Mouse (Mus musculus): ENCODE data around the gene Ubr1. TPM values are rescaled to one million over a fixed set of nuclear protein-coding genes. Genes with fewer than 3 reads are reported as not detected.
A peak's percentile ranks its signal among the peaks of the same experiment; 100 is the strongest.
"Not testable (repeated sequence)": the region's sequence is repeated elsewhere in the genome, so short reads cannot be mapped to it uniquely, and the experiment has no call there.

Ubr1 gene
- total RNA-seq, 2 experiments from 2014 or later = 25.4 to 32.3 TPM

GRCm38 (mm10) chr2:120976990-120977925 lies 6.7 kb upstream of the Ubr1 start, which contains the start of gene Tmem62:
TSS of gene Tmem62 (plus strand) at chr2:120977017.
- ATAC-seq (replicated peaks; ENCODE audit: low FRiP score, poor library complexity, severe bottlenecking) = peak; percentile 84

GRCm38 (mm10) chr2:120976308-120976707 lies 5.8 kb upstream of the Ubr1 start:
- ATAC-seq (replicated peaks; ENCODE audit: low FRiP score, poor library complexity, severe bottlenecking) = peak; percentile 62

- no peak for ATAC-seq (replicated peaks; ENCODE audit: low FRiP score, poor library complexity, severe bottlenecking)
Observed at GRCm38 (mm10) chr2:120972964-120973363, 2.4 kb upstream of the Ubr1 start.

- not testable (repeated sequence) for ATAC-seq (replicated peaks; ENCODE audit: low FRiP score, poor library complexity, severe bottlenecking)
Observed at GRCm38 (mm10) chr2:120972257-120972656, 1.7 kb upstream of the Ubr1 start.

- ATAC-seq (replicated peaks; ENCODE audit: low FRiP score, poor library complexity, severe bottlenecking) = no peak
Observed at GRCm38 (mm10) chr2:120971766-120972165, 1.3 kb upstream of the Ubr1 start.

DNA sequence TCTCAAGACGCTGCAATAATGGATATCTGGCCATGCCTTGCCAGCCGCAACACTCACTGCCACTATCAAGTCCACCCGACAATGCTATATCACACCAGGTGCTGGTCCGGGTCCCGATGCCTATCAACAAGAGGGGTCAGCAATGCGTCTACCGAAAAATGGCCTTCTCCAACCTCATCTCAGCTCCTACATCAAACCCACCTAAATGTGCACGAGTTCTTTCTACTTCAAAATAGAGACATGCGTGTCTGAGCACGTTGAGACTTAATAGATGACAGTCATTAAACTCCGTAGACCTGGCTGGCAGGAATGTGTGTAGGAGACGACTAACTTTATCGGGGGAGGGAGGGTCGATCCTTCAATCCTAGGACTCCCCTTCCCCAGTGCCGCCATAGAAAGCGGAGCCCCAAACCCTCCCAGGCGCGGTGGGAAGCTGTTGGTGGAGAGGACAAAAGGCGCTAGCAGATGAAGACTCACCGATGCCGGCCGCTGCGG lies 423 bp downstream of the Ubr1 start:
- ATAC-seq (replicated peaks; ENCODE audit: low FRiP score, poor library complexity, severe bottlenecking) = peak; percentile 56

- no peak for ATAC-seq (replicated peaks; ENCODE audit: low FRiP score, poor library complexity, severe bottlenecking)
Observed at GRCm38 (mm10) chr2:120965486-120965885, 5.0 kb downstream of the Ubr1 start.

DNA sequence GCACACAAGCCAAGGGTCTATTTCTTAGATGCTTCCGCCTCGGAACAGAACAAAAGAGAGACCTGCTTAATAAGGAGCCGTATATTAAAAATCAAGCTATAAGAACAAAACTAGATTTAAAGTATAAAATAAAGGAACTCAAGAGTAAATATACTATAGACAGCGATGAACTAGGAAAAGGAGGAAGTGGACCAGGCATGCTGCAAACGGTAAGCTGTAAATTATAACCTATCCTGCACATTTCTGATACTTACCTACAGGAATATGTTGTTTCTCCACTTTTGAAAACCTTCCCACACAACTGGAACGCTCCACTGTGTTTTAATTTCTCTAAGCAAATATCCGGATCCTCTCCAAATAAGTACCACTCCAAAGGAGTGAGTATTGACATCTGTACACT lies 7.4 kb downstream of the Ubr1 start:
- no peak for ATAC-seq (replicated peaks; ENCODE audit: low FRiP score, poor library complexity, severe bottlenecking)

DNA sequence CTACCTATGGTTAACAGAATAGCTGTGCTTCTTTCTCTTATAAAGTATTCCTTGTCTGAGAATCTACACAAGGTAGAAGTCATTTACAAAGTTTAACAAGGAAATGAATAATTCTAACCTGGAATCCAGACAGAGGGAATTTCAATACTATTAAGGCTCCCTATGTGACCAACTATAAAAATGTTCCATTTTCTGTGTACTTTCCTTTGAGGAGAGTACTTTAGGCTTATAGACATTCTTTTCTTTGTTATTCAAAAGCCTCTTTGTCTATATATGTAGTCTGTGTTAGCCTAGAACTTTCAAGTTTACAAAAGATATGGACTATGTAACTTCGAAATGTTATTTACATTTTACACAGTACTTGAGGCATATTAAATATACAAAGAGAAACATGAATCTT lies 10.3 kb downstream of the Ubr1 start:
- ATAC-seq (replicated peaks; ENCODE audit: low FRiP score, poor library complexity, severe bottlenecking) = no peak

DNA sequence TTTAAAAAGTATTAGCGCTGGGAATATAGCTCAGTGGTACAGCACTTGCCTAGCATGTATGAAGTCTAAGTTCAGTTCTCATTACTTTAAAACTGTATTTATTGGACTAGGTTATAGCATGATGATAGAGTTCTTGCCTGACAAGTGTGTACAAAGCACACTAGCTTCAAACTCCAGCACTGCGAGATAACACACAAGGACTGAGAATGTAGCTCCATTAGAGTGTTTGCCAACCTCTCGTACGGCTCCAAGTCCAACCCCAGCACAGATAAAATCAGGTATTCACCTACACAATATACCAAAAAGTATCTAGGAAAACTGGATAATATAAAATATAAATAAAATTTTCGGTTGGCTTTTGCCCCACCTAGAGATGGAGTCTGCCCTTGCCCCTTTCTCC lies 10.7 kb downstream of the Ubr1 start:
- ATAC-seq (replicated peaks; ENCODE audit: low FRiP score, poor library complexity, severe bottlenecking) = no peak

DNA sequence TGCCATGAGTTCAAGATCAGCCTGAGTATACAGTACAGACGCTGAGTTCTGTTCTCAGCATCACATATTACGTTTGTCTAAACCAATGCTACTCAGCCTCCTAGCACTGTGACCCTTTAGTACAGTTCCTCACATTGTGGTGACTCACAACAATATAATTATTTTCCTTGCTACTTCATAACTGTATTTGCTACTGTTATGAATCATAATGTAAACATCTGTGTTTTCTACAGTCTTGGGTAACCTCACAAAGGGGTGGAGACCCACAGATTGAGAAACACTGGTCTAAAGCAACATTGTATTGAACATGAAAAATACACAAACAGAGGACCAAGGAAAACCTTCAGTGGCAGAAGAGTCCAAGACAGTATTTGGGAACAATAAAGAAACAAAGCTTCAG lies 11.2 kb downstream of the Ubr1 start:
- ATAC-seq (replicated peaks; ENCODE audit: low FRiP score, poor library complexity, severe bottlenecking) = no peak

DNA sequence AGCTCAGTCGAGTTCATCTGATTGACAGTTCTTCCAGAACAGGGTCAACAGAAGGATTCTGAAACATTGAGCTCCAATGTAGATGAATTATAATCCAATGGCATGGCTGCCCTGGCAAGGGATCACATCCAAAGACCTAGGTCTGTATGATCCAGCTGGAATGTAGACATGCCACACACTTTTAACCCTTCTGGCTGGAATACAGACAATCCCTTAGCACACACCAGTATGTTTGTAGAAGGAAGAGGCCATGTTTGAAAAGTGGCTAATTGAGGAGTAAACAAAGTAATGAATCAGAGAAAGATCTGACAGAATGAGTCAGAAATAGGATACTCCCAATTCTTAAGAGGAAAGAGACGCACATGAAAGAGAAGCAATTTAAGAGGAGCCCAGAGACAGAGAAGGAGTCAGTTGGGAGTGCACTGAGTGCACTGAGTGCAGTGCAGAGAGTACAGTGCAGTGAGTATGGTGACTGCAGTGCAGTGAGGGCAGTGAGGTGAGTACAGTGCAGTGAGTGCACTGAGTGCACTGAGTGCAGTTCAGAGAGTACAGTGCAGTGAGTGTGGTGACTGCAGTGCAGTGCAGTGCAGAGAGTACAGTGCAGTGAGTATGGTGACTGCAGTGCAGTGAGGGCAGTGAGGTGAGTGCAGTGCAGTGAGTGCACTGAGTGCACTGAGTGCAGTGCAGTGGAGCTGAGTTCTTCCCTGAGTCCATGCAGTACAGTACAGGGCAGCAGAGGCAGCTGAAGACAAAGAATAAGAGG lies 18.2 kb downstream of the Ubr1 start:
- 0 out of 2 replicates have a peak, but pooled peaks have one; percentile 46 for ATAC-seq (replicated peaks; ENCODE audit: low FRiP score, poor library complexity, severe bottlenecking)

GRCm38 (mm10) chr2:120951208-120951607 lies 19.3 kb downstream of the Ubr1 start:
- no peak for ATAC-seq (replicated peaks; ENCODE audit: low FRiP score, poor library complexity, severe bottlenecking)

DNA sequence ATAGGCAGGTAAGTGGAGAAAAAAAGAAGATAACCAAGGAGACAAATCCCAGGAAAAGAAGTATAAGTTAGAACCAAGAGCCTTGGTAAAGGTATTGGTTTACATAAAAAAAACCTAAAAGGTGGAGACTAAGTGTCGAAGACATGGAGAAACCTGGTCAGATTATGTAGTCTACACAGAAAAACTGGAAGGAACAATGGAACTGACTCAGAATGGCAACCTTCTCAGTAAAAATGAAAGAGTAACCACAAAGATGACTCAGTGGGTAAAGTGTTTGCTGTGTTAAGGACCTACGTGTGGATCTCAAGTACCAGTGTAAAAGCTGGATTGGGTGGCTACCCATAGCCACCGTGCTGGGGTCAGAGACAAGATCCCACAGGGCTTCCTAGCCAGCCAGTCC lies 37.5 kb downstream of the Ubr1 start:
- no peak for ATAC-seq (replicated peaks; ENCODE audit: low FRiP score, poor library complexity, severe bottlenecking)

- no peak for ATAC-seq (replicated peaks; ENCODE audit: low FRiP score, poor library complexity, severe bottlenecking)
Observed at GRCm38 (mm10) chr2:120909556-120909955, 61.0 kb downstream of the Ubr1 start.

DNA sequence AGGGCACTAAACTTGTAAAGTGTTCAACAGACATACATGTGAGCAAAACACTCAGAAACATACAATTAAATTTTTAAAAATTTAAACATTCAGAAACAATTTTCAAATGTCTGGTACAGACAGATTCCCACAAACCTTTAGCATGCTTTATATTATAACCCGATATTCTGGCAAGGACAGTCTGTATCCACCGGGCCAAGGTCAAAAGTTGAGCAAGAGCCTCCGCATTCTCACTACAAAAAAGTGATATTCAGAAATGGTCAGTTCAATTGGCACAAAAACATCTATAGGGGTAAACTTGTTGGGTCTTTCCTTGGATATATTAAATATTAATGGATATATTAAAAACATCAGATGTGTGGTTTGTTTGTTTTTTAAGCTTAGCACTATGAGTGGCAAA lies 74.2 kb downstream of the Ubr1 start:
- ATAC-seq (replicated peaks; ENCODE audit: low FRiP score, poor library complexity, severe bottlenecking) = no peak

DNA sequence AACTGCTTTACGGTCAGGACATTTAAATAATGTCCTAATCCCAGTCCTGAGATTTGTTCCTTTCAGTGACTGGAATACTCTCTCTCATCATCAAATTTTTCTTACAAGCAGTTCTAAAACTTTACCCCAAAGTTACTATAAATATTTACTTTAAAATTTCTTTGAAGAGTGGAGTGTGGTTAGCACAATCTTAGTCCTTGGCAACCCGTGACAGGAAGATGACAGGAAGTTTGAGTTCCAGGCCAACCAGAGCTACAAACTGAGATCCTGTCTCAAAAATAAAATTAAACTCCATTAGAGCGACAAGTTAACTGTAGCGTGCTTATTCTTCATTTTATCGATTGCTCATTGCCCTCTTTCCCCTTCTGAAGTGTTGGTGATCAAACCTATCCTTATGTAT lies 82.9 kb downstream of the Ubr1 start:
- ATAC-seq (replicated peaks; ENCODE audit: low FRiP score, poor library complexity, severe bottlenecking) = no peak

DNA sequence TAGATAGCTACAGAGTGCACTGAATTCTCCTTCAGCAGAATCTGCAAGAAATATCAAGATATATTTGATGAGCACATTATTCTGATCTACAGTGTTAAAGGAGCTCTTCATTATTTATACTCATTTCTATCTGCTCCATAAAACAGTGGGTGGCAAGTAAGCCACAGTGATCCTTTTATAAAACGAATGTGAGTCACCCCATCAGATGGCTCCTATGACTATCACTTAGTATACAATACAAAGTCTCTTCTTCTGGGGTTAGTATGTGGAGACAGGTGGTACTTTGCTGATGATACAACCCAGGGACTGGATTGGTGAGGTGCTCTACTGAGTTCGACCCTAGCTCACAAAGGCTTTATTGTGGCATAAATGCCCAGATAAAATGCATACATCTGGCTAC lies 97.3 kb downstream of the Ubr1 start:
- no peak for ATAC-seq (replicated peaks; ENCODE audit: low FRiP score, poor library complexity, severe bottlenecking)

DNA sequence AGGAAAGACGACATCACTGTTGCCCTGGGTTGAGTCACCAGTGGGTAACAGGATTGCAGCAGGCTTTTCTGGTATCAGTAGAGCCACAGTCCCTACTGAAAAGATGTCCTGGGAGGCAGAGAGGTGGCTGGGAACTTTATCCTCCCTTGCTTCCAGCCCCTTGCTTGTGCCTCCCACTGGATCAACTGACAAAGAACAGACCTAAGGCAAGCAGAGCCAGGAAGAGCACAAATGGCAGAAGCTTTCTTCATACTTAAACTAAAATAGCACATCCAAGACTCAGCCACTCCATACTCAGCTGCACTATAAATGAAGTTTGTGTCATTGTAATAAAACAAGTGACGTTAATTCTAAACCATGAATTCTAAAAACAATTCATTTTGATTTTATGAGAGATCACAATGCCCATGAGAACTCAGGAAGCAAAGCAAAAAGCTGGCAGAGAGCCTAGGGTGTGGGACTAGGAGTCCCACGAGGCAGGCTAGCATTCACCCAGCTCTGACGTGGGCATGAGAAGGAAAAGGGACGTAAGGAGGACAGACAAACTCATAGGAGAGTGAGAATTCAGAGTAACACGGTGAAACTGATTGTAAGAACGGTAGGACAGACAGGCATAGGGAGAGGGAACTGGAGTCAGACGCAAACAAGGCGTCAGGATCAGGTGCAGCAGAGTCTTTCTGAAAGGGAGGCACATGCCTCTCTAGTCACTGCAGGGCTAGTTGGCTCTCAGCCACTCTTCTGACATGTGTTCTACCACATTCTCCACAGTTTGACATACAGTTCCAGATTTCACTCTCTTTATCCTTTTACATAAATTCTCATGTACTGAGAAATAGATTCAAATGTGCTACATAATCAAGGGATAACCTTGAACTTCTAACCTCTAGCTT lies 98.8 kb downstream of the Ubr1 start:
- ATAC-seq (replicated peaks; ENCODE audit: low FRiP score, poor library complexity, severe bottlenecking) = no peak

DNA sequence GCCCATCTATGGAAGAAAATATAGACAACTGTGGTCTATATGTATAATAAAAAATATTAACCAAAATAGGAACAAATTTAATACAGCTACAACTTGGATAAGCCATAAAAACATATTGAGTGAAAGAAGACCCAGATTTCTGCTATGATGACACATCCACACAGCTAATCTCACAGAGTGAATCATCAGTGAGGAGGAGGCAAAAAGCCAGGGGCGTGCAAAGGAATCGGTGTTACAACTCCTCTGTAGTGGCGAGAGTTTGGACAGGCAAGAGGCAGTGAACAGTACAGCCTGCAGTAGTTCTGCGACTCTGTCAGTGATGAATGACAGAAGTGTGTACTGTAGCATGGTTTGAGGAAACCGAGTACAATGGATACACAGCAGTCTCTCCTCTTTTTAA lies 103.2 kb downstream of the Ubr1 start:
- no peak for ATAC-seq (replicated peaks; ENCODE audit: low FRiP score, poor library complexity, severe bottlenecking)
